Mouse (Mus musculus) lung, postnatal 0 days (tissue): ENCODE data around the gene B4galnt1.

ENCODE experiments used
- CTCF ChIP-seq: IDR thresholded peaks from 2 replicates; pipeline ENCODE4 v1.5.1; 2016; ENCODE audit warnings: antibody characterized with exemption, mild to moderate bottlenecking
- EP300 ChIP-seq: IDR thresholded peaks from 2 replicates; pipeline ENCODE4 v1.6.1; 2016; ENCODE audit warnings: antibody characterized with exemption, mild to moderate bottlenecking, control low read depth

DNA sequence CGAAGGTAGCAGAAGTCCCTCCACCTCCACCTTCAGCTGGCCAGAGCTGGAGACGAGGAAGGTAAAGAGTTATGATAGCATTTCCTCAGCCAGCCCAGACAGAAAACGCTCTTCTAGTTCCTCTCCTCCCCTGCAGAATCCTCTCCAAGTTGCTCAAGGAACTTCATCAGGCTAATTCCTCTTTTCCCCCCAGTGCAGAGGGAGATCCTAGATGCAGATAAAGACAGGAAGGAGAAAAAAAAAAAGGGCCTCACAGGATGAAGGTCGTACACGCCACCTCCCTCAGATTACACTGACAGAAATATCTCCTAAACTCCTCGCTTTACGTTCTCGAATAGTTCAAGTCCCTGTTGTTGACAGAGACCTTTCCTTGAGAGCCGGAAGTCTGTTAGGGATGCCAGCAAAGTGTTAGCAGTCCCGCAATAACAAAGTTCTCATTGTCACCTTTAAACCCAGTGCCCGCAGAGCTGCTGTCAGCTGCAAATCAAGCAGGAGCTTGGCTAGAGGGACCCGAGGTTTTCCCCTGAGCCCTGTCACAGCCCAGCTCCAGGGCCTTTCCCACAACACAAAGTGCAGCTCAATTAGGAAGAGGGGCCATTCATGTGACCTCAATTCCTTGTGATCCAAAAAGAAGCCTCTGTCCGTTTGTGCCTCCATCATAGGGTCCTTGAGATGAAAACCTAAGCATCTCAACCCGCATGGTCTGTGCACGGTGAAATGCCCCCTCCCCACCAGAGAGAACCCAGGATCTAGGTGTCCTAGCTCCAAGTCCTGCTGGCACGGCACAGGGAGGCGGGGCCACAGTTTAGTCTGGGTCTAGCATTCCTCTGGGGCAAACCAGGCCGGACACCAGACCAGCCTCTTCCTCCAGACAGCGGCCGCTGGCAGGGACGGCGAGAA is 29.7 kb downstream of the B4galnt1 start:
- TF ChIP-seq EP300, result no peak
- no peak for TF ChIP-seq CTCF
